Mouse (Mus musculus): Measurements from ENCODE around the gene Zfp618. TPM values are rescaled to one million over a fixed set of nuclear protein-coding genes. Genes with fewer than 3 reads are reported as not detected.

Zfp618 gene
- polyA plus RNA-seq, 1 experiment from 2014 or later, result 32.0 TPM

GRCm38 (mm10) chr4:63165636-63166035 is 200.3 kb downstream of the Zfp618 start:
- no peak overlapping the region for H3K9ac ChIP-seq (replicated peaks; ENCODE audit: low read depth, low read length)
- ATAC-seq (ENCODE audit: insufficient number of reproducible peaks, insufficient read depth, low FRiP score, low read depth), result no peak
- no peaks in the 10 kb centered on the region; the same call in 1 of the 2 replicates for H3K36me3 ChIP-seq (ENCODE audit: control insufficient read depth, insufficient read depth, low read length)
- H3K4me1 ChIP-seq (ENCODE audit: control insufficient read depth, insufficient read depth, low read length), result no peaks in the 10 kb centered on the region
- H3K27me3 ChIP-seq (ENCODE audit: control insufficient read depth, insufficient read depth, low read length), result no peaks in the 10 kb centered on the region
- H3K9me3 ChIP-seq (ENCODE audit: control insufficient read depth, low read depth, low read length), result no peaks in the 10 kb centered on the region
- H3K4me3 ChIP-seq (ENCODE audit: low read depth, low read length), result no peak overlapping the region
- no peak overlapping the region for H3K4me2 ChIP-seq (replicated peaks; ENCODE audit: low read depth, low read length)
- H3K27ac ChIP-seq (ENCODE audit: low read length), result no peak overlapping the region
- 90% methylated on average over 4 of the region's 4 CpGs for WGBS

GRCm38 (mm10) chr4:63166323-63166722 is 200.9 kb downstream of the Zfp618 start:
- H3K27ac ChIP-seq (ENCODE audit: low read length), result no peak overlapping the region
- H3K4me3 ChIP-seq (ENCODE audit: low read depth, low read length), result no peak overlapping the region
- no peaks in the 10 kb centered on the region for H3K9me3 ChIP-seq (ENCODE audit: control insufficient read depth, low read depth, low read length)
- no peak overlapping the region for H3K9ac ChIP-seq (replicated peaks; ENCODE audit: low read depth, low read length)
- no peaks in the 10 kb centered on the region for H3K4me1 ChIP-seq (ENCODE audit: control insufficient read depth, insufficient read depth, low read length)
- 0 out of 2 replicates have a peak, but pooled peaks have one; percentile 6 for ATAC-seq (ENCODE audit: insufficient number of reproducible peaks, insufficient read depth, low FRiP score, low read depth)
- H3K27me3 ChIP-seq (ENCODE audit: control insufficient read depth, insufficient read depth, low read length), result no peaks in the 10 kb centered on the region
- 82% methylated on average over 5 of the region's 5 CpGs for WGBS
- no peak overlapping the region for H3K4me2 ChIP-seq (replicated peaks; ENCODE audit: low read depth, low read length)
- no peaks in the 10 kb centered on the region; the same call in 1 of the 2 replicates for H3K36me3 ChIP-seq (ENCODE audit: control insufficient read depth, insufficient read depth, low read length)

DNA sequence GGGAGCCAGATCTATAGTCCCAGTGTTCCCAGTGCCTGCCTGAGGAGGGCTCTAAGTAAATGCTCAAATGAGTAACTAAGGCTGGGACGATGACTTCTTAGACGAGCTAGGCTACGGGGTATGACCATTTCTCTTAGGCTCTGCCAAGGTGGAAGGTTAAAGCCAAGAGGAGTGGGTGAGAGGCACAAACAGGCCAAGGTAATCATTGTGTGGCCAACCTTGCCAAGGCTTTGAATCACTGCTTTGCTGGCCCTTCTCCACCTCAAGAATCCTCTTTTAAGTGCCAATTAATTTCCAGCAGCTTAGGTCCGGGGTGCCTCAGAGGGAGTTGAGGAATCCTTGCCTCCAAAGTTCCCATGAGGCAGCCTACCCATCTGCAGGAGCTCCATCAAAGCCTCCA is 204.7 kb downstream of the Zfp618 start:
- WGBS, result 83% methylated on average over 4 of the region's 4 CpGs
- no peak for ATAC-seq (ENCODE audit: insufficient number of reproducible peaks, insufficient read depth, low FRiP score, low read depth)
- Histone ChIP-seq H3K9me3 (ENCODE audit: control insufficient read depth, low read depth, low read length) (no peaks in the 10 kb centered on the region), H3K36me3 (ENCODE audit: control insufficient read depth, insufficient read depth, low read length) (no peaks in the 10 kb centered on the region; the same call in 1 of the 2 replicates), H3K4me3 (ENCODE audit: low read depth, low read length) (0 out of 2 replicates have a peak overlapping the region, but pooled peaks have one; percentile 34), H3K4me1 (ENCODE audit: control insufficient read depth, insufficient read depth, low read length) (no peaks in the 10 kb centered on the region), H3K4me2 (replicated peaks; ENCODE audit: low read depth, low read length) (peak overlapping the region; percentile 39; the same call in 1 of the 2 replicates), H3K27ac (ENCODE audit: low read length) (no peak overlapping the region), H3K9ac (replicated peaks; ENCODE audit: low read depth, low read length) (no peak overlapping the region), H3K27me3 (ENCODE audit: control insufficient read depth, insufficient read depth, low read length) (no peaks in the 10 kb centered on the region)

GRCm38 (mm10) chr4:63171122-63171521 is 205.7 kb downstream of the Zfp618 start:
- H3K4me1 ChIP-seq (ENCODE audit: control insufficient read depth, insufficient read depth, low read length), result no peaks in the 10 kb centered on the region
- H3K27me3 ChIP-seq (ENCODE audit: control insufficient read depth, insufficient read depth, low read length), result no peaks in the 10 kb centered on the region
- no peaks in the 10 kb centered on the region; the same call in 1 of the 2 replicates for H3K36me3 ChIP-seq (ENCODE audit: control insufficient read depth, insufficient read depth, low read length)
- H3K9me3 ChIP-seq (ENCODE audit: control insufficient read depth, low read depth, low read length), result no peaks in the 10 kb centered on the region
- ATAC-seq (ENCODE audit: insufficient number of reproducible peaks, insufficient read depth, low FRiP score, low read depth), result no peak
- H3K27ac ChIP-seq (ENCODE audit: low read length), result peak overlapping the region; percentile 74; the same call in 1 of the 2 replicates
- H3K9ac ChIP-seq (replicated peaks; ENCODE audit: low read depth, low read length), result 0 out of 2 replicates have a peak overlapping the region, but pooled peaks have one; percentile 14
- 37% methylated on average over 24 of the region's 24 CpGs for WGBS
- peak overlapping the region; percentile 34 for H3K4me3 ChIP-seq (ENCODE audit: low read depth, low read length)
- H3K4me2 ChIP-seq (replicated peaks; ENCODE audit: low read depth, low read length), result peak overlapping the region; percentile 39

GRCm38 (mm10) chr4:63171969-63172685 is 206.8 kb downstream of the Zfp618 start, which contains the start of gene Kif12:
Kif12 (minus strand) TSS chr4:63172131.
- peak within 1 kb of the TSS; percentile 39 for H3K4me2 ChIP-seq (replicated peaks; ENCODE audit: low read depth, low read length)
- 47% methylated on average over 4 of the region's 4 CpGs for WGBS
- no peaks in the 10 kb centered on the region for H3K9me3 ChIP-seq (ENCODE audit: control insufficient read depth, low read depth, low read length)
- 0 out of 2 replicates have a peak within 1 kb of the TSS, but pooled peaks have one; percentile 14 for H3K9ac ChIP-seq (replicated peaks; ENCODE audit: low read depth, low read length)
- H3K27ac ChIP-seq (ENCODE audit: low read length), result peak within 1 kb of the TSS; percentile 74; the same call in 1 of the 2 replicates
- peak; percentile 90 for ATAC-seq (ENCODE audit: insufficient number of reproducible peaks, insufficient read depth, low FRiP score, low read depth)
- no peaks in the 10 kb centered on the region for H3K36me3 ChIP-seq (ENCODE audit: control insufficient read depth, insufficient read depth, low read length)
- no peaks in the 10 kb centered on the region for H3K27me3 ChIP-seq (ENCODE audit: control insufficient read depth, insufficient read depth, low read length)
- no peaks in the 10 kb centered on the region for H3K4me1 ChIP-seq (ENCODE audit: control insufficient read depth, insufficient read depth, low read length)
- H3K4me3 ChIP-seq (ENCODE audit: low read depth, low read length), result peak within 1 kb of the TSS; percentile 34

- Histone ChIP-seq H3K4me1 (ENCODE audit: control insufficient read depth, insufficient read depth, low read length) (peaks cover 10% of the 10 kb centered on the region; the same call in 1 of the 2 replicates), H3K4me2 (replicated peaks; ENCODE audit: low read depth, low read length) (no peak overlapping the region), H3K4me3 (ENCODE audit: low read depth, low read length) (no peak overlapping the region), H3K27me3 (ENCODE audit: control insufficient read depth, insufficient read depth, low read length) (no peaks in the 10 kb centered on the region), H3K27ac (ENCODE audit: low read length) (no peak overlapping the region), H3K36me3 (ENCODE audit: control insufficient read depth, insufficient read depth, low read length) (no peaks in the 10 kb centered on the region), H3K9me3 (ENCODE audit: control insufficient read depth, low read depth, low read length) (no peaks in the 10 kb centered on the region), H3K9ac (replicated peaks; ENCODE audit: low read depth, low read length) (no peak overlapping the region)
- 0 out of 2 replicates have a peak, but pooled peaks have one; percentile 42 for ATAC-seq (ENCODE audit: insufficient number of reproducible peaks, insufficient read depth, low FRiP score, low read depth)
- 7% methylated on average over 5 of the region's 5 CpGs for WGBS
Measured at GRCm38 (mm10) chr4:63181556-63181955, 216.2 kb downstream of the Zfp618 start.

GRCm38 (mm10) chr4:63186281-63186870 is 221.0 kb downstream of the Zfp618 start:
- H3K4me3 ChIP-seq (ENCODE audit: low read depth, low read length), result no peak overlapping the region
- H3K4me1 ChIP-seq (ENCODE audit: control insufficient read depth, insufficient read depth, low read length), result peaks cover 13% of the 10 kb centered on the region
- H3K36me3 ChIP-seq (ENCODE audit: control insufficient read depth, insufficient read depth, low read length), result no peaks in the 10 kb centered on the region
- H3K9ac ChIP-seq (replicated peaks; ENCODE audit: low read depth, low read length), result no peak overlapping the region
- no peaks in the 10 kb centered on the region for H3K9me3 ChIP-seq (ENCODE audit: control insufficient read depth, low read depth, low read length)
- no peaks in the 10 kb centered on the region for H3K27me3 ChIP-seq (ENCODE audit: control insufficient read depth, insufficient read depth, low read length)
- no peak overlapping the region for H3K4me2 ChIP-seq (replicated peaks; ENCODE audit: low read depth, low read length)
- peak; percentile 91 for ATAC-seq (ENCODE audit: insufficient number of reproducible peaks, insufficient read depth, low FRiP score, low read depth)
- H3K27ac ChIP-seq (ENCODE audit: low read length), result peak overlapping the region; percentile 75; the same call in 1 of the 2 replicates
- 40% methylated on average over 21 of the region's 21 CpGs for WGBS
